Mouse (Mus musculus) cerebellum, adult 11 months (tissue): ENCODE measurements around the gene Crybg2.

Source experiments
- DNase-seq: peaks from one replicate; pipeline ENCODE4 v3.0.0; 2022

Crybg2 gene

DNA sequence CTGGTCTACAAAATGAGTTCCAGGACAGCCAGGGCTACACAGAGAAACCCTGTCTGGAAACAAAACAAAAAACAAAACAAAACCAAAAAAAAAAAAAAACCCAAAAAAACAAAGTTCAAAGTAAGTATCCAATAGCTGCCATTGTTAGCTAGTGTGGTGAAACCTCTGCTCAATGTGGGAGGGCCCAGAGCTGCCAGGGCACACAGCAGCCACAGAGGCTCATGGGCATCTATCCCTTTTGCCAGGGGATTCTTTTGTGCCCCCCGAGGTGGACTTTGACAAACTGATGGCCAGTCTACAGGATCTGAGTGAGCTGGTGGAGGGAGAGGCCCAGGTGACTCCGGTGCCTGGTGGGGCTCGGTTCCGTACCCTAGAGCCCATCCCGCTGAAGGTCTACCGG is 62.5 kb downstream of the Crybg2 start:
- no peak for DNase-seq

DNA sequence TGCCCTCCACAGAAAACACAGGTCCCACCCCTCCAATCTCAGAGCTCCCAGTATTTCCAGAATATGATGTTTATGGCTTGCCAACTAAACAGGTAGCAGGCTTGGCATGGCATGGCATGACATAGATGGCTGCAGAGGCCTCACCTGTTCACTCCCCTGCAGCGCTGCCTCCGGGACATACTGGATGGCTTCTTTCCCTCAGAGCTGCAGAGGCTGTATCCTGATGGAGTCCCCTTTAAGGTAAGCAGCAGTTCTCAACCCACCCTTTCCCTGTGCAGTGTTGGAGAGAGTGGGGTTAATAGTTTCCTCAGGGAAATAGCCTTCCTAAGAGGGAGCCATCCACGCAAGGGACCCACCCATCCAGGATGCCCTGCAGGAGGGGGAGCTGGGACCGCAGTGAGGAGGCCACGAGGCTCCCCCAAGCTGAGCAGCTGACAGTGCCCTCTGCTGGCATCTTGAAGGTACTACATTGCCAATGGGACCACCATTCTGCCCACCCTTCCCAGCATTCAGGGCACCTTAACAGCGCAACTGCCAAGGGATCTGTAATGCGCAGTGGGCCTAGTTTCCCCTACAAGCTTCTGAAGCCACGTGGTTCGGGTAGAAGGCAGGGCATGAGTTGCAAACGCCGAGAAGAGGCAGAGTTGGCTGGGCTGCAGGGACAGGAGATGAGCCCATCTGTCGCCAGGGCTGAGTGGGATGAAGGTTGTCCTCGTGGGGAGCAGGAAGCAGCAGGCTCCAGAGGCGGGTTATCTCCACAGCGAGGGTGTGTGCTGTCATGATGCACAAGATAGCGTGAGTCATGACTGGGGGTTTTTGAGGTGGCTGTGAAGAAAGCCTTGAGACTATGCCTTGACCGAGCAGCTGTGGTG is 63.3 kb downstream of the Crybg2 start:
- peak; percentile 51 for DNase-seq

GRCm38 (mm10) chr4:134125383-134126060 is 64.9 kb downstream of the Crybg2 start:
- no peak for DNase-seq

- DNase-seq: no peak
Measured at GRCm38 (mm10) chr4:134126300-134127120, 65.9 kb downstream of the Crybg2 start.

DNA sequence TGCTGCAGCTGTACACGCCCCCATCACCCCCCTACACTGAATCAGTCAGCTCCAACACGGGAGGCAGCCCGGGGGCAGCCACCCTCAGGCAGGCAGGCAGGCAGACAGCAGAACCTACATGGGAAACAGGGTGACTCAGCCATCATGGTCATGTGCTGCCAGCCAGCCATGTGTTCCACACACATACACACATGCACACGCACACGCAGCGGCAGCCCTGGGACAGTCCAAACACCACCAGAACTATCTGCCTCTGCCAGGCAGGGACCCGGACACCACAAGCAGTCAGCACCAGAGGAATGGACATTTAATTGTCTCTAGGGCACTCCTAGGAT is 66.5 kb downstream of the Crybg2 start:
- DNase-seq: no peak

- DNase-seq: no peak
Measured at GRCm38 (mm10) chr4:134127793-134128192, 67.2 kb downstream of the Crybg2 start.

- DNase-seq: peak; percentile 73
Measured at GRCm38 (mm10) chr4:134128221-134128982, 67.8 kb downstream of the Crybg2 start, which contains the start of gene Sh3bgrl3. TSS of gene Sh3bgrl3 (minus strand) at chr4:134128789.

- no peak for DNase-seq
Measured at GRCm38 (mm10) chr4:134128983-134129362, 68.4 kb downstream of the Crybg2 start.

DNA sequence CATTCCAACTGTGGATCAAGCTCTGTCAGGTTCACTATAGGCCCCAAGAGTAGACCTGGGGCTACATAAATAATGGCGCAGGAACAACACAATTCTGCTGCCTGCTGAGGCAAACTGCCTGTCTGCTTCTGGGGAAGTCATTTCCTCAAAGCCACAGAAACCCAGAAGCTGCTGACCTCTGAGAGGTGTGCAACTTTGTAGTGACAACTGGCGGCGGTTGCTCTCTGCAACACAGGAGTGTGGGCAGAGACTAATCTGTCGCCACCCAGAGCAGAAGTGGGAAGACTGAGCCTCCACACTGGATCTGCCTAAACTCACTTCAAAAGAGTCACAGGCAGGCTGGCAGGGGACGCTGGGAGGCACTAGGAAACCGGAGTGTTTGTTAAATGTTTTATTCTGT is 68.9 kb downstream of the Crybg2 start:
- no peak for DNase-seq

DNA sequence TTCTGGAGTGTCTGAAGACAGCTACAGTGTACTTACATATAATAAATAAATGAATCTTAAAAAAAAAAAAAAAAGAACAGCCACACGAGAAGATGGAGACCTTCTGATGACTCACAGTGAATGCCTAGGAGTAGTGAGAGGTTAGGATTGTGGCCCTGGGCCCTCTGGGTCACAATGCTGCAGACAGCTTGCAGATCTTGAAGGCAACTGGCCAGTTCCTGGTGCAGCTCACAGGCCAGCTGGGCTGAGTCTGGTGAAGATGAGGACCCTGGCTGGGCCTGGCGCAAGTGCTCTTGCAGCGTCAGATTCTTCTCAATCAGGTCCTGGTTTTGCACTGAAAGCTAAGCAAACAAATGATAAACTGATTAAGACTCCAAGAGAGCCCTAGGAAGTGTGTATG is 71.5 kb downstream of the Crybg2 start:
- no peak for DNase-seq

DNA sequence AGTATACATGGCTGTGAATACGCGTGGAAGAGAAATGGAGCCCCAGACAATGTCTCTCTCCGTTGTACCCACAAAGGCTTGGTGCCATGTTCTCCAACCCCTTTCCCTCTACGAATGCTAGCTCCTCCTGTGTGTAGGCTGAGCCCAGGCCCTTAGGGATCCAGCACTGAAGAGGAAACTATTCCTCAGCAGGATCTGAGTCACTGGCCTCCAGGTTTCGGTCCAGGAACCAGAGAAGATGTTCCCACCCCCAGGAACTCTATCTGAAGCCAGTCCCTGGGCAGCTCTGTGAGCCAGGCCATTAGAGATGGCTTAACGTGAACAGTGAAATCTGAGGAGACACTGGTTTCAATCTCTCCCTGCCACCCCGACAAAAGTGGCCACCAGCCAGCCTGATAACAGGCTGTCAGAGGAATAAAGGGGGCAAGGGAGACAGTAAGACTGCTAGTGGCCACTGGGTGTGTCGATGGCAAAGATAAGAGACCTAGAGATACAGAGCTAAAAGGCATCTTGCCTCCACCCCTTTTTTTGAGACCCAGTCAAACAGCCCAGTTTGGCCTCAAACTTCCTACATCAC is 72.0 kb downstream of the Crybg2 start:
- no peak for DNase-seq

GRCm38 (mm10) chr4:134136280-134136926 is 75.8 kb downstream of the Crybg2 start:
- no peak for DNase-seq

DNA sequence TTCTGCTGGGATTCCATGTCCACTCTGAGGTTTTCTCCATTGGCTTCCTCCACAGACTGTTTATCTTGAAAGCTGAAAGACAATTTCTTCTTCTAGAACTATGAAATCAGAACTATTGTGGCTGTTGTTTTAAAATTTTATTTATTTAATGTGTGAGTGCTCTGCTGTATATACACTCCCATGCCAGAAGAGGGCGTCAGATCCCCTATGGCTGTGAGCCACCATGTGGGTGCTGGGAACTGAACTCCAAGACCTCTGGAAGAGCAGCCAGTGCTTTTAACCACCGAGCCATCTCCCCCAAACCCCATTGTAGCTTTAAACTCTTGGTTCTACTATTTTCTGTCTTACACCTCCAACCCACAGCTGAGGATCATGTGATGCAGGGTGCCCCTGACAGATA is 78.2 kb downstream of the Crybg2 start:
- DNase-seq: no peak
